Mouse (Mus musculus): ENCODE data around the gene Saysd1. TPM values are rescaled to one million over a fixed set of nuclear protein-coding genes. Genes with fewer than 3 reads are reported as not detected.

Gene Saysd1
- 8.4 and 9.9 TPM in 2 replicates for polyA plus RNA-seq (2012; ENCODE audit: low replicate concordance)

DNA sequence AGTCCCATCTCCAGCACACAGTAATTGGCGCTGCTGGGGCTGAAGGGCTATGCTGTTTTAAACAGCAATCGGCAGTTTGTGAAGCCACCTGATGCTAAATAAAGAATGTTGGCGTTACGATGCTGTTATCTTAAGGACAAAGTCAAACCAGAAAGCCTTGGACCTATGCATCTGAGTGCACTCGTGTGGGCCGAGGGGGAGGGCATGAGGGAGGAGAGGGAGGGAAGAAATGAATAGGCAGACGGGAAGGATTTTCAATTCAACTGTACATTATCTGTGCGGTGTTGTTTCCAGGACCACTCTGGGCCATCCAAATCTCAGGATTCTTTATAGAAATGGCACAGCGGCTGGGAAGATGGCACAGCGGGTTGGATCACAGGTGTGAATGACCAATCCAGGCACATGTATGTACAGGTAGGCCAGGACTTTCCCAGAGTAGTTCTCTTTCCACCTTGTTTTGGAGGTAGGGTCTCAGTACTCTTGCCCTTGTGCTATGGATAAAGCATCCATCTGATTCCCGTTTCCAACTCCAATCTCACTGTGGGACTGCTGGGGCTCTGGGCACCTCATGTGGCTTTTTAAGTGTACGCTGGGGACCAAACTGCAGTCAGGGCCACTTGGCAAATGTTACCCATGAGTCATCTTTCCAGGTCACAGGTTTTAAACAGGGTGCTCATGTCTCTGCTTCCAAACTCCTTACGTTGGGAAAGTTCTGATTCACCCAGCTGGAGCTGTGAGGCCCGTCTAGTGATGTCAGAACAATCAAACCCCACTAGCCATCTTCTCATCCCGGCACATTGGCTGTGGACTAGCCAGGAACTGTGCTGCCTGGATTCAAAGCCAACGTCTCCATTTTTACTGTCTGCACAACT, at the start of gene Saysd1:
Gene Saysd1 (minus strand): TSS at position 51 of the 872 bp plus-strand sequence.

GRCm38 (mm10) chr14:20181466-20181921, 43.2 kb upstream of the Saysd1 start, which contains the start of gene Kcnk5:
TSS of gene Kcnk5 (minus strand) at chr14:20181809.

Other genes with a start within 250 kb of the Saysd1 start
- 0.29 and 0.83 TPM in 2 replicates for gene Gng2, start 160.9 kb downstream of the Saysd1 start, polyA plus RNA-seq (2012; ENCODE audit: low replicate concordance)
- 10.8 and 18.9 TPM in 2 replicates for gene Kcnk5, start 43.3 kb upstream of the Saysd1 start, polyA plus RNA-seq (2012; ENCODE audit: low replicate concordance)
- not detected in 2 replicates for gene Kcnk16, start 130.7 kb upstream of the Saysd1 start, polyA plus RNA-seq (2012; ENCODE audit: low replicate concordance)
- 0.42 and 2.9 TPM in 2 replicates for gene Nudt13, start 156.2 kb upstream of the Saysd1 start, polyA plus RNA-seq (2012; ENCODE audit: low replicate concordance)
- gene Ecd, start 209.6 kb upstream of the Saysd1 start, polyA plus RNA-seq (2012; ENCODE audit: low replicate concordance): 21.0 and 28.1 TPM in 2 replicates
- gene Fam149b, start 209.6 kb upstream of the Saysd1 start, polyA plus RNA-seq (2012; ENCODE audit: low replicate concordance): 11.2 and 17.6 TPM in 2 replicates